Mouse (Mus musculus) liver, embryonic 14.5 days (tissue): ENCODE data around the gene Cacna1c. TPM values are rescaled to one million over a fixed set of nuclear protein-coding genes. Genes with fewer than 3 reads are reported as not detected.

Source experiments
- ATAC-seq: fragments of 200-750 bp; cut with Nextera tagmentation; 2 replicates; pipeline ENCODE4 v1.8.0; 2017; ENCODE audit warnings: moderate number of reproducible peaks, mild to moderate bottlenecking, moderate library complexity; ENCODE audit not compliant: insufficient read depth
- DNase-seq, 3 experiments: peaks; one replicate each; pipeline ENCODE4 v3.0.0-alpha.2; 2012 to 2013; ENCODE audit warnings: low read depth in 3 of 3, low spot score in 3 of 3
- H3K27ac ChIP-seq: fragments of 300-500 bp; sonication (generic); 2 replicates; pipeline ENCODE4 v1.5.1; 2014; ENCODE audit warnings: moderate library complexity, mild to moderate bottlenecking, control low read depth, inconsistent platforms
- H3K27me3 ChIP-seq: fragments of 300-500 bp; sonication (generic); 2 replicates; pipeline ENCODE4 v1.6.1; 2014; ENCODE audit warnings: mild to moderate bottlenecking, low read length, moderate library complexity; ENCODE audit not compliant: control insufficient read depth, insufficient read depth
- H3K36me3 ChIP-seq: fragments of 300-500 bp; sonication (generic); replicated peaks from 2 replicates; pipeline ENCODE4 v1.6.1; 2014; ENCODE audit warnings: low read depth; ENCODE audit not compliant: control insufficient read depth, insufficient read depth
- H3K4me1 ChIP-seq, 2 experiments: fragments of 200-500 bp in 1 of 2; fragments of 300-500 bp in 1 of 2; sonication (generic) in 1 of 2; replicated peaks; 2 replicates each; pipeline ENCODE4 v1.6.1; 2012 to 2014; ENCODE audit warnings: antibody characterized with exemption in 1 of 2, inconsistent platforms in 1 of 2, low read length in 1 of 2; ENCODE audit not compliant: control insufficient read depth in 2 of 2, insufficient read depth in 2 of 2
- H3K4me2 ChIP-seq: fragments of 300-500 bp; sonication (generic); 2 replicates; pipeline ENCODE4 v1.6.1; 2014; ENCODE audit warnings: low read depth, mild to moderate bottlenecking, control low read depth, moderate library complexity
- H3K4me3 ChIP-seq, 2 experiments: fragments of 200-500 bp in 1 of 2; fragments of 300-500 bp in 1 of 2; sonication (generic) in 1 of 2; 2 replicates each; pipeline ENCODE4 v1.5.1; 2012 to 2014; ENCODE audit warnings: low read depth in 2 of 2, low read length in 2 of 2, mild to moderate bottlenecking in 2 of 2, control low read depth in 1 of 2, inconsistent platforms in 1 of 2, moderate library complexity in 1 of 2; ENCODE audit not compliant: insufficient read depth in 1 of 2
- H3K9ac ChIP-seq: fragments of 300-500 bp; sonication (generic); replicated peaks from 2 replicates; pipeline ENCODE4 v1.6.1; 2014; ENCODE audit warnings: mild to moderate bottlenecking, control low read depth, moderate library complexity
- H3K9me3 ChIP-seq: fragments of 300-500 bp; sonication (generic); 2 replicates; pipeline ENCODE4 v1.6.1; 2016; ENCODE audit warnings: low read length, mixed read lengths; ENCODE audit not compliant: control insufficient read depth
- CTCF ChIP-seq: IDR thresholded peaks from 2 replicates; pipeline ENCODE4 v1.5.1; 2016; ENCODE audit warnings: antibody characterized with exemption, low read depth, control low read depth
- EP300 ChIP-seq: IDR thresholded peaks from 2 replicates; pipeline ENCODE4 v1.6.1; 2016; ENCODE audit warnings: antibody characterized with exemption, low read depth
- WGBS: fragments of 180-500 bp; shearing (Covaris S2); extraction: QIAGEN DNeasy Blood & Tissue Kit; methylation state at CpG from one replicate; pipeline ENCODE4 v1.1.7; 2014; ENCODE audit not compliant: insufficient replicate concordance; 5-methylcytosine and 5-hydroxymethylcytosine counted together
- polyA plus RNA-seq, 2 experiments: library from polyadenylated mRNA; depleted of rRNA in 1 of 2; stranded (reverse) in 1 of 2; unstranded in 1 of 2; fragments of >200 nt; fragmentation: Nextera tagmentation in 1 of 2; extraction: Ambion mirVana in 1 of 2; gene quantifications; 2 replicates each; pipeline versions ENCODE4 v1.2.1 to v1.2.3; 2012 to 2014

The Cacna1c gene
- polyA plus RNA-seq, 2 experiments = 0.20 to 0.32 TPM

DNA sequence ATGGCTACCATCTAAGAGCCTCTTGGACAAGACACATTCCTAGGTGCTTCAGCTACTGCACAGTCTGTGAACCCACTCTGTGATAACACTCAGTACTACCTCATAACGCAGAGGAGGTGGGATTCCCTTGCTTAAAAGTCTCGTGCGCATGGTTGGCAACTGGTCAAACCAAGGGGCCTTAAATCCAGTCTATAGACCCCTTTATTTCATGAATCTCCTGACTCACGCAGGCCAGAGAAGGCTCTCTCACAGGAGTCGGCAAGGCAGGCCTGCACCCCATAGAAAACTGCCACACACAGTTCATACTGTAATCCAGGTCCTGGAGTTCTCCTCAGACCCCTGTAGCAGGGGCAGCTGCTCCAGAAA, 273.0 kb downstream of the Cacna1c start:
- Histone ChIP-seq H3K9me3 (no peaks in the 10 kb centered on the region), H3K4me2 (no peak overlapping the region), H3K36me3 (no peaks in the 10 kb centered on the region), H3K27me3 (no peaks in the 10 kb centered on the region), H3K9ac (no peak overlapping the region), H3K27ac (no peak overlapping the region), H3K4me3 (no peak overlapping the region), H3K4me1 (peaks cover 0 to 2% of the 10 kb centered on the region in 2 experiments; a peak in 1 of 4 replicates)
- WGBS = 61% methylated on average over 5 of the region's 5 CpGs
- ATAC-seq = no peak
- TF ChIP-seq EP300 = no peak
- DNase-seq = no peak

- WGBS = 17% methylated on average over 13 of the region's 13 CpGs
- H3K36me3 ChIP-seq = no peaks in the 10 kb centered on the region
- H3K9ac ChIP-seq = no peak overlapping the region
- ATAC-seq (no peak), DNase-seq (peak; percentile 35 to 44 (median 41))
- TF ChIP-seq EP300 (no peak), CTCF (peak; percentile 96)
- peaks cover 0 to 2% of the 10 kb centered on the region in 2 experiments; a peak in 1 of 4 replicates for H3K4me1 ChIP-seq
- H3K4me2 ChIP-seq = no peak overlapping the region
- H3K4me3 ChIP-seq = no peak overlapping the region
- no peak overlapping the region for H3K27ac ChIP-seq
- H3K9me3 ChIP-seq = no peaks in the 10 kb centered on the region
- H3K27me3 ChIP-seq = no peaks in the 10 kb centered on the region
Measured at GRCm38 (mm10) chr6:118922328-118923211, 273.6 kb downstream of the Cacna1c start.

GRCm38 (mm10) chr6:118908176-118908575, 288.0 kb downstream of the Cacna1c start:
- no peak overlapping the region for H3K27ac ChIP-seq
- WGBS = 41% methylated on average over 4 of the region's 4 CpGs

DNA sequence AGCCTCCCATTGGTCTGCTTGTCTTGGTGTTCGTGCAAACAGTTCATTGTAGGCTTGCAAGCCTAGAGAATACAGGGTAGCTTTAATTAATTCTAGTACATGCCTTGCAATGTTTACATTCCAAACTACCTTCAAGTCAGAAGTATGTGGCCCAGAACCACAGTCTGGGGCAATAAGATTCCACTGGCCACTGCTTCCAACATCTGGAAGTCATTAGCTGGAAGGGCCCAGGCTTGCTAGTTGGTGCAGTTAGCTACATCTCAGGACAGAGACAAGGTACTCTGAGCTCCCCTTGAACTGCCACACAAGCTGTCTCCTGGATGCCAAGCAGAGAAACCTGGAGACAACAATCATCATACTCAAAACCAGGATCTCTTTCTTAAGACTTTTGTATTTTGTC, 288.5 kb downstream of the Cacna1c start:
- no peak for TF ChIP-seq CTCF

More at GRCm38 (mm10) chr6:118908176-118908575, 288.0 kb downstream of the Cacna1c start:
- Histone ChIP-seq H3K4me2 (no peak overlapping the region), H3K27me3 (no peaks in the 10 kb centered on the region), H3K4me3 (no peak overlapping the region), H3K36me3 (no peaks in the 10 kb centered on the region), H3K4me1 (no peaks in the 10 kb centered on the region), H3K9me3 (no peaks in the 10 kb centered on the region), H3K9ac (no peak overlapping the region)
- ATAC-seq (no peak), DNase-seq (no peak)
- TF ChIP-seq CTCF (no peak), EP300 (no peak)

GRCm38 (mm10) chr6:118906878-118907277, 289.3 kb downstream of the Cacna1c start:
- ATAC-seq = no peak
- no peaks in the 10 kb centered on the region for H3K4me1 ChIP-seq
- H3K9me3 ChIP-seq = no peaks in the 10 kb centered on the region
- H3K9ac ChIP-seq = no peak overlapping the region
- no peak overlapping the region for H3K4me3 ChIP-seq
- 61% methylated on average over 5 of the region's 5 CpGs for WGBS
- no peak overlapping the region for H3K27ac ChIP-seq
- H3K27me3 ChIP-seq = no peaks in the 10 kb centered on the region
- DNase-seq = no peak
- no peak overlapping the region for H3K4me2 ChIP-seq
- no peak for TF ChIP-seq CTCF
- no peak for TF ChIP-seq EP300
- no peaks in the 10 kb centered on the region for H3K36me3 ChIP-seq

More for the DNA sequence above, 288.5 kb downstream of the Cacna1c start:
- WGBS = 35% methylated on average over 1 of the region's 1 CpGs
- no peaks in the 10 kb centered on the region for H3K36me3 ChIP-seq
- H3K4me3 ChIP-seq = no peak overlapping the region
- H3K27me3 ChIP-seq = no peaks in the 10 kb centered on the region
- no peak for ATAC-seq
- DNase-seq = no peak
- no peak overlapping the region for H3K27ac ChIP-seq
- no peaks in the 10 kb centered on the region for H3K4me1 ChIP-seq
- H3K9me3 ChIP-seq = no peaks in the 10 kb centered on the region
- no peak overlapping the region for H3K4me2 ChIP-seq
- no peak overlapping the region for H3K9ac ChIP-seq
